Mouse (Mus musculus): ENCODE measurements around the gene Cpd. TPM values are rescaled to one million over a fixed set of nuclear protein-coding genes. Genes with fewer than 3 reads are reported as not detected.
"Not testable (repeated sequence)": the region's sequence is repeated elsewhere in the genome, so short reads cannot be mapped to it uniquely, and the experiment has no call there.

Gene Cpd
- total RNA-seq, 2 experiments from 2014 or later = 56.8 to 56.9 TPM

DNA sequence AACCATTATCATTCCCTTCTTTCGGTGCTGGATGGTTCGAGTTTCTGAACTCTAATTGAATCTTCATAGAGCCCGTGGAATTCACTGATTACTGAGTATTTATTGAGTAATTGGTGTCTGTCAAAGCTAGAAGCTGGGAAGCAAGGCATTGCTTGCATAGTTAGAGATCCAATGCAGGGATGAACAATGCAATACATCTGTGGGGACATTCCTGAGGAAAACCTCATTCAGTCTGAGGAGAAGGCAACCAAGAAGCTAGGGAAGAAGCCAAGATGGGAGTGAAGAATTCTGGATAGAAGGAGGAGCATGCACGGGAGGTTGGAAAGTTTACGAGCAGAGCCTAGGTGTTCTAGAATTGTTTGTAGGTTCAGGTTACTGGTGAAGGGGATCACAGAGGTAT lies 1.3 kb upstream of the Cpd start:
- DNase-seq = no peak
- intact Hi-C loops (cut with DNase I) = no loop called here

DNA sequence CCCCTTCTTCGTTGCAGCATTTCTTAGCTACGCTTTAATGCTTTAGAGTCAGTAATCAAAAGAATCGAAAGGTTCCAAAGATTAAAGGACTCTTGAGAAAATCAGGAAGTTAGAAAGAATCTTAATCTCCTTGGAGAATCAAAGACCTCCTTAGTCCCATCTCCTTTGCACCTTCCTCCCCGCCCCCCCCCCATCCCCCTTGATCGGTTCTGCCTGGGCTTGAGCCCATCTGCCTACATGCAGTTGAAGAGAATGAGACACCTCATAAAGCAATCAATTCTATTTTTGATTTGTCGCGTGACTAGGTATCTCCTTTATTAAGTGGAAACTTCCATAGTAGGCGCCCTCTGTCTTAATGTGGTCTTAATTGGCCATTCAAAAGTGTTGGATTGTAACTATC lies 536 bp upstream of the Cpd start:
- intact Hi-C loops (cut with DNase I) = no loop called here
- DNase-seq = no peak

DNA sequence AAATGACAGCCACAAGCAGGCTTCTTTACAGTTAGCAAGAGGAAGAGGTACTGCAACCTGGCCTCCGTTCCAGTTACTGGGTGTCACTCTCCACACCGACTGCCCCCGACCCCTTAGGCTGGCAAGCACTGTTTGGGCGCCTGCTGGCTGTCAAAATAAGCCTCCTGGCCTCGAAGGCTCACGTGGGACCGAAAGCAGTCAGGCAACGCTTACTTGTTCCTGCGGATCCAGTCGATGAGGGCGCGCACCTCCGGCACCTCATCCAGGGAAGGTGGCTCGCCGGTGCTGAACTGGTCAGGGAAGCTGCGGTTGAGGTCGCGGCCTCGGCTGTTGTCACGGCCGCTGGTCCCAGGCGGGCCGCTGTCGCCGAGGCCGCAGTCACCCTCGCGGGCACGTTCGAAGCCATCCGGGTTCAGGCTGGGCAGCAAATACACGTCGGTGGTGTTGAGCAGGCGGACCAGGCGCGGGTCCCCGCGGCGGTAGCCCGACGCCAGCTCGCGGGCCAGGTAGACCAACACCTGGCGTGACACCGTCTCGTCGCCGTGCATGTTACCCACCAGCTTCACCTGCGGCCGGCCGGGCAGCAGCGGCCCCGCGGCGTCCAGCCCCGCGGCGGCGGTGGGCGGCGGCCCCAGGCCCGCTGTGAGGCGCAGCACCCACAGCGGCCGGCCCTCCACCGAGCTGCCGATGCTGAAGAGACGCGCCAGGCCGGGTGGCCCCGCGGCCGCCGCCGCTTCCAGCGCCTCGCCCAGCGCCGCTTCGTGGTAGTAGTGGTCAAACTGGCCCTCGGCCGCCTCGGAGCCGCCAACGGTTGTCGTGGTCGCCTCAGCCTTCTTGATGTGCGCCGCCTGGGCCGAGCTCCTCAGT lies 574 bp downstream of the Cpd start:
- DNase-seq = peak; percentile 18
- intact Hi-C loops (cut with DNase I) = no loop called here

DNA sequence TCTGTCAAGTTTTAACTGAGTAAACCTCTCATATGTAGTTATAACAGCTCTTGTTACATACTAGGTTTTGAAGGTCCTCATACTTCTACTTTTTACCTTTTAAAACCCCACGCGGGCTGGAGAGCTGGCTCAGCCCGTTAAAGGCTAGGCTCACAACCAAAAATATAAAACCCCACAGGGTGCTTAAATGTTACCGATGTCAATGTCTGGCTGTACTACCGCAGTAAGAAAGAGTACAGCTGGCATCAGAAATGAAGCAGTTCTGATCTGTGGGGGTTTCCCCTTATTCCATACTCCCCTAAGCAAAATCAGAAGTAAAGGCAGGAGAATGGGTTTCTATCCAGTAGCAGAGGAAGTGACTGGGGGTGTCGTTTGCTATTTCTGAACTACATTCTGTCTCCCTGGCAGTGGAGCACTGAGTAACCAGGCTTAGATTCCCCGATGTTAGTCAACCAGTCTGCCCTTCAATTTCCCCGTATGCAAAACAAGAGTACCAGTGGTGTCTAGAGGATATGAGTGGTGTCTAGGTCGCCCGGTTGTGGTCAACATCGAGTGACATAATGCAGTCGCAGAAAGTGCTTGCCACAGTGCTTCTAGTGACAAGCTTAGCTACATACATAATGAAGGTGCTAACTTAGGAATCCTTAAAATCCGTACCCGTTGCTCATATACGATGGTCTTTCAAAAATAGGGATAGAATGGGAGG lies 1.4 kb downstream of the Cpd start:
- DNase-seq = no peak
- intact Hi-C loops (cut with DNase I) = no loop called here

DNA sequence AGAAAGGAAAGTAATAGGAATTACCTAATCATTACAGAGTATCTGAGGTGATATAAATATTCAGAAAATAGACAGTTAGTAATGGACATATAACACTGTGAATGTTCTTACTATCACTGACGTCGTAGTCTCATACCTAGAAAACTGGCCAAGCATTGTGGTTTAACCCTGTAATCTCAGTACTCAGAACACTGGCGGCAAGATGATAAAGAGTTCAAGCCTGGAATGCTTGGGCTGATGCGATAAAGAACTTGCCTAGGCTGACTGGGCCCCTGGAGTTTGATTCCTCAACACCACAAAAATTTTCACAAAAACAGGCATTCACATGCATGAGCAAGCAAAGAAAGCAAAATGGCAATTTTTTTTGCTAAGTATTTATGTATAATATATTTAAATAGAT lies 8.2 kb downstream of the Cpd start:
- no peak for DNase-seq
- intact Hi-C loops (cut with DNase I) = no loop called here

DNA sequence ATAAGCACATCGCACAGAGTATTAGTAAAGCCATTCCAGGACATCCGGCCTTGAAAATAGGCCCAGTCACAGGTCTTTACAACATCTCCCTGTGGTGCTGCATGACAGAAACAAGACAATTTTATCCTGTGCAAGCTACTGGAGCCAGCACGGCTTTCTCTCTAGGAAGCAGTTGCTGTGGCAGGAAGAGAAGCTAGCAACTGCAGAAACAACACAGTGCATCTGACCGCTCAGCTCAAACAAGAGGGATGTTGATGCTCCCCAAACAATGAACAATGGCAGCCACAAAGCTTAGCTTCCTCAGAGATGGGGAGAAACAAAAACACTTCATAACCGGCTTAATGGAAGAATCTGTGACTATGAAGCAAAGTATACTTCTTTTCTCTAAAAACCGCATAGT lies 10.5 kb downstream of the Cpd start:
- no peak for DNase-seq

DNA sequence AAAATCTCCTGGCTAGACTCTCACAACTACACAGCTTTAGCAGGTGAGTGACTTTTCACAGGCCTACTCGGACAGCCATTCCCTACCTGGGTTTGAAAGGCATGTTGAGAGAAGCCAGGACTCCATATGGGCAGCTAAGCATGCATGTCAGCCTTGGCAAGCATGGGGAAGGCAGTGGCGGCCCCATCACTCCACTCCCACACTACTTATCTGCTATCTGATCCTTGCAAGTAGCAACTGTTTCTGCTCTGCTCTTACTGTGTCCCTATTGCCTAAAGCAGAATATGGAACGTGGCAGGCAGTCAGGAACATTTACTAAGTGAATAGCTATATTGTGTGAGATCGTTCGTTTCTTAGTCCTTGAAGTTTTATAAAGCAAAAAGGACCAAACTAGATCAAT lies 10.9 kb downstream of the Cpd start:
- intact Hi-C loops (cut with DNase I) = no loop called here
- no peak for DNase-seq

More for the DNA sequence above, 10.5 kb downstream of the Cpd start:
- intact Hi-C loops (cut with DNase I) = no loop called here

DNA sequence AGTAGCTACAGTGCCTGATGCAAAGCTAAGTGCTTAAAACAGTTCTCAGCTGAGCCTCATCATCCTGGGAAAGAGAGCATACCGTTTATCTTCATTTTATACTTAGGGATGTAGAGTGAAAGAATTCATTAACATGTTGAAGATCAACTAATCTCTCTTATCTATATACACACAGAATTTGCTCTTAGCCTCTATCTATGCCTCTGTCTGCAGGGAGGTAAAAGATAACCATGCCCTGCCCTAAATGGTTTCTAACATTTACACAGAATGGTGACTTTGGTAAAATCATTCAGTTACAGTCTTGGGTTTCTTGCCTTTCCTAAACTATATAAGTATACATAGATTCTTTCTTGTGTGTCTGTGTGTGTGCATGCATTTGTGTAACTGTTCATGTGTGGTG lies 12.2 kb downstream of the Cpd start:
- intact Hi-C loops (cut with DNase I) = no loop called here

DNA sequence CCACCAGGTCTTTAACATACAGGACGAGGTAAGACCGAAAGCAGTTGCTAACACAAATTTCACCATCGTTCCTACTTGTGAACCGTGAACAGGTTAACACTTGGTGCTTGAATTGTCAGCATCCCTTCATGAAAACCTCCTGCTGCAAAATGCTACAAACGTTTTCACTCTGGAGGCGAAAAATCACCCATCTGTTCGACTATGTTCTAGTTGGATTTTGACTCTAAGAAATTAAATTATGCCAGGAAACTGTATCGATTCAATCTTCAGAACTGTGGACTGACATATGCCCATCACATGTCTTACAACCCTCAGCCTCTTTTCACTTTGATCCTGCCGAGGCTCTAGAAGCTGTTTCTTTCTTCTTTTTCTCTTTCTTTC lies 21.9 kb downstream of the Cpd start:
- DNase-seq = no peak
- intact Hi-C loops (cut with DNase I) = no loop called here

More for the DNA sequence above, 12.2 kb downstream of the Cpd start:
- no peak for DNase-seq

DNA sequence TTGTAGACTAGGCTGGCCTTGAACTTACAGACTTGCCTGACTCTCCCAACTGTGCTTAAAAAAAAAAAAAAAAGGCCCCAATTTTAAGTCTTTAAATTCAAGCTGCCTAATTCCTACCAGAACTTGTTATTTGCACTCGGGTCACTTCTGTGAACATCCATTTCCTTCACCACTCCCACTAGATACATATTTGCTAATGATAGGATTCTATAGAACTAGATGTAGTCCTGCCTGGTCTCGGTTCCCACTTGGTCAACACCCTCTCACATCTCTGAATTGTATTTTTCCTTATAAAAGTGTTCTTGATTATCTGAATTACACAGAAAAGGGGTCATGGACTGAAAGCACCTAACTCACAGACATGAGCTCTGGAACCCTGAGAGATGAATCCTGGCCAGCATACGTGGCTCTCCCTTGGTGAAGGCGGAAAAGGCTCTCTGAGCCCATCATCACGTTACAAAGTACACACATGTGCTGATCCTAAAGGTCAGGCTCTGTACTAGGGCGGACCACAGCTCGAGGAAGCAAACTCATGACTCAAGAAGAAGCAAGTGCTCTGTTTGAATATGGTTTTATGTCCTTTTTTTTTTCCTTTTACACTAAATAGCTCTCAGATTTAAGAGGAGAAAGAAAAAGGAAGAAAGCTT lies 22.5 kb downstream of the Cpd start:
- DNase-seq = no peak
- intact Hi-C loops (cut with DNase I) = no loop called here

DNA sequence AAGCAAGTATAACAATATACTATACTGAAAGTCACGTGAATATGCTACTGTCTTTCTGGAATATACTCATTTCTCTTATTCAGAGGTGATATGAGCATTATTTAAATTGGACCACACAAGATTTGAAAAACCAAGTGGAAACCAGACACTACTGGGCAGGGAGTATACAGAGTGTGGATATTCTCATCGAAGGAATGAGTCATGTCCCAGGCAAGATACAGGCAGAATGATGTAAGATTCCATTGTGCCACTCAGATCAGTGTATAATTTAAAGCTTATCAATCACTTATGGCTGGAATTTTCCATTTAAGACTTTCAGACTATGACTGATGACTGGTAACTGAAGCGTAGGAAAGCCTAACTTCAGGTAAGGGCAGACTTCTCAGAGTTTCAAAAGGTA lies 23.2 kb downstream of the Cpd start:
- no peak for DNase-seq
- intact Hi-C loops (cut with DNase I) = no loop called here

DNA sequence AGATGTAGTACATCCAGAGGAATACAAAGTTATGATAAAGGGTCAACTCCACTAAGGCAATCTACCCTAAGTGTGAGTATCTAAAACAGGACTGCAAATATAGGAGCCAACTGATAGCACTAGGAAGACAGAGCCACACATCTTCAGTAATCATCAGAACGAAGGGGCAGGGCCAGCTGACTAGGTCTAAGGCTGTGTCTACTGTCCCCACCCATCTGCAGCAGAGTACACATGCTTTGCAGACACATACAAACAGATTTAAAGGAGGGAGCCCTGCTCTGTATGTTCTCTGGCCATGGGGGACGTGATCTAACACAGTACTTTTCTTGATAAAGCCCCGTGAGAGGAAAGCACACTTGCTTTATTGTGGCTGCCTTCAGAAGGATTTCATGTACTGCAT lies 25.5 kb downstream of the Cpd start:
- no peak for DNase-seq
- intact Hi-C loops (cut with DNase I) = no loop called here

DNA sequence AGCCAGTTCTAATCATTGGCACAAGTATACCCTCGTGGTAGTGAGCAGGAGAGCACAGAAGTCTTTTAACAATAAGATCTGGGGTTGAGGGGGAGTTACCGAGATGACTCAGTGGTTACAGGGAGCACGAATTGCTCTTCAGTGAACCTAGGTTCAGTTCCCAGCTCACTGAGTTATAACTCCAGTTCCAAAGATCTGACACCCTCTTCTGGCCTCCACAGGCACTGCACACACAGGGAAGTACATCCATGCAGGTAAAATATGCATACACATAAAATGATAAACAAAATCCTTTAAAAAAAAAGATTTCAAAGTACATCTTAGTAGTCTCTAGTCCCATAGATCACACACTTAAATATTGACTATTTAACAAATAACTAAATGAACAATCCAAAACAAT lies 29.2 kb downstream of the Cpd start:
- no peak for DNase-seq

DNA sequence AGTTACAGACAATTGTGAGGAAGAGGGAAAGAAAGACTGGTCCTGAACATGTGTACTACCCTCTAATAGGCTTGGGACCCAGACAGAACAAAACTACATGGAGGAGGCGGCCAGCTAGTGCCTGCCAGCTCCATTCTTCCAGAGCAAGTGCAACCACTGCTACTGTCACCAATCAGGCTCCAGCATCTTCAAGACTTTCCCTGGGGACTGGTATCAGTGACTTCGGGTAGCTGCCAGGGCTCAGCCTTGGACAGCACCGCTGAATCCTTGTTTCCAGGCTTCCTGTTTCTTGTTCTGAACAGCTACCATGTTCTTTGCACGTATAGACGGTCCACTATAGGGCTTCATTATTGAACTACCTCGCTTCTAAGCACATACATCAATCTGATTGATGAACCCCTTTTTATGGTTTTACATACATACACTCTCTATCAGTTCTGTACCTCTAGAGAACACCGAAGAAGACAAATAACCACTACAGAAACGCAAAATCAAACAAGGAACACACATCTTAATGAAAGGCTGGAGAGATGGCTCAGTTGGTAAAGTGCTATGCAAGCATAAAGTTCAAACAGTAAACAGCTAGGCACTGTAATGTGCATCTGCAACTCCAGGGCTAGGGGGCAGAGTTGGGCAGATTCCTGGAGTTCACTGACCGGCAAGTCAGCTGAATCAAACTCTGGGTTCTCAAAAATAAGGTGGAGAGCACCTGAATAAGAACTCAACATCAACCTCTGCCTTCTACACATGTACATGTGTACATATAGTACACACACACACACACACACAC lies 35.9 kb downstream of the Cpd start:
- DNase-seq = no peak
- intact Hi-C loops (cut with DNase I) = no loop called here

More for the DNA sequence above, 29.2 kb downstream of the Cpd start:
- intact Hi-C loops (cut with DNase I) = no loop called here

DNA sequence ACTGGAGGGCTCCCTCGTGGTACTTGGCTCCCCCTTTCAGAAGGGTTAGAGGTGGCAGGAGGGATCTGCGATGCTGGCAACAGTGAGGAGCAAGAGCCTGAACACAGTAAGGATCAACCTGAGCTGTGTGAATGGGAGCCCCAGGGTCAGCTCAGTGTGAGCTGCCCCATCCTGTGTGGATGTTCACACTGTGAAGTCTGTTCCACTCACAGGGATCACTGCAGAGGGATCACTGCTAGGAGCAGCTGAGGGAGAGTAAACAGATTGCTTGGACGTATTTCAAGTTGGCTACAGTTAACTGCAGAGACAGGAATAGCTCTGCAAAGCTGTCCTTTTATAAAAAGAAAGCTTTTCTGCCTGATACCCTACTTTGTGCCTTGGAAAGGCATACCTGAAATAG lies 37.4 kb downstream of the Cpd start:
- intact Hi-C loops (cut with DNase I) = no loop called here
- DNase-seq = no peak

DNA sequence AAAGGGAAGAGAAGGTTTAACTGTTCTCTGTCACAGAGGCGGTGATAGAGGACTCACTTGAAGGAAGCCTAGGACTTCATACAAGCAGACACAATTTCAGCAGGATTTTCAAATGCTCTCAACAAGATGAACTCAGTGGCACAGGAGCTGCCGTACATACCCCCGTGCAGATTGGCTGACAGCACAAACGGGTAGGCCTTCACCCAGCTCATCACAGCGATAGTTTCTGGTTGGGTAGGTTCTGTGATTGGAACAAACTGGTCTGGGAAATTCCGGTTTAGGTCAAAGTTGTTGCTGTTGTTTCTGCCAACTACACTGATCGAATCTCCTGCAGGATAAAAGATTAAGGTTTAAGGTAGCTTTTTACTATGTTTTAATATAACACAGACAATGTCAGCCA lies 38.3 kb downstream of the Cpd start:
- intact Hi-C loops (cut with DNase I) = no loop called here

DNA sequence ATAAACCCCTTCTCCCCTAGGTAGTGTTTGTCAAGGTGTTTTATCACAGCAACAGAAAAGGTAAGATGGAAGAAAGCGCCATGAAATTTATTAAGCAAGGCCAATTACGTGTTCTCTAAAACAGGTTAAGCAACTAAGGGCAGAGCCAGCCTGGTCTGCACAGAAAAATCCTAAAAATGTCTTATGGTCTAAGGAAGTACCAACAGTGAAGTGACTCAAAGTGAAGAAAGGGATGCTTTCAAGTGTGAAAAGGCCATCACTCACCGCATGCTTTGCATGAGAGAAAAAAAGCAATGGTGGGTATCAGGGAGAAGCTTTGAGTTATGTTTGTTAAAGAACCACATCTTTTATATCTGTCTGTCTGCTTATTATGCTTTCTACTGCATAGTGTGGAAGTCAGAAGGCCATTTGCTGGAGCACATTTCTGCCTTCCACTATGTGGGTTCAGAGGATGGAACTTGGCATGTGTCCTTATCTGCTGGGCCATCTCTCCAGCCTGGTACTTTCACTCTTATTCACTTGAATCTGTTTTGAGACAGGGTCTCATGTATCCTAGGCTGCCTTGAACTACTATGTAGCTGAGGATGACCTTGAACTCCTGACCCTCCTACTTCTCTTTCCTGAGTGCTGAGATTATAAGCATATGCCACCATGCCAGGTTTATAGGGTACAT lies 39.7 kb downstream of the Cpd start:
- no peak for DNase-seq
- intact Hi-C loops (cut with DNase I) = no loop called here

More for the DNA sequence above, 38.3 kb downstream of the Cpd start:
- DNase-seq = no peak

DNA sequence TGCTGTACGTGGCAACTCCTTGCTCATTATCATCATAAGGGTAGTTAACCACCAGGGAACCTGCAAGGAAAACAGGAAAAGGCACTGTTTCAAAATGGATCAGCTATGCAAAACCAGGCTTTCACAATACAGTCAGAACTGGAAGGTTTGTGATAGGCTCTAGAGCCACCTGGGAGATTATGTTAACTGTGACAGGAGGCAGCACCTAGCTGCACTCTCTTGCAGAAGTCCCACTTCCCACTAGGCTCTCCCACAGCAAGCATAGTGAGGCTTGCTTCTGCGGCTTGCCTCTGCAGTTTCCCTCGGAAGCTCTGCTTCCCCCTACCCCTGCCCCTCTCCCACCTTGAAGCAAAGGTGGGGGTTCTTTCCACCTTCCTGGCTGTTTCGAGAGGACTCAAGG lies 40.8 kb downstream of the Cpd start:
- intact Hi-C loops (cut with DNase I) = no loop called here
- DNase-seq = no peak

DNA sequence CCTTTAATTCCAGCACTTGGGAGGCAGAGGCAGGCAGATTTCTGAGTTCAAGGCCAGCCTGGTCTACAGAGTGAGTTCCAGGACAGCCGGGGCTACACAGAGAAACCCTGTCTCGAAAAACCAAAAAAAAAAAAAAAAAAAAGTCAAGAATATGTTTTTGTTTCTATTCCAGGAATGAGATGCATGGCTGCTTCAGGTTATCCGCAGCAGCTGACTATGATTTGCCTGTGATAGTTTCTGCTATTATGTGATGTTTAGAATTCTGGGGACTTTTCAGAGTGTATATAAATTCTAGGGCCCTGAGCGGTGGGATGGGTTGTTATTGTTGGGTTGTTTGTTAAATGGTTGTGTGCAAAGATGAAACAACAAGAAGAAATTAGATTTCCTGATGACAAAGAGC lies 41.7 kb downstream of the Cpd start:
- intact Hi-C loops (cut with DNase I); DNase-seq: not testable (repeated sequence)

DNA sequence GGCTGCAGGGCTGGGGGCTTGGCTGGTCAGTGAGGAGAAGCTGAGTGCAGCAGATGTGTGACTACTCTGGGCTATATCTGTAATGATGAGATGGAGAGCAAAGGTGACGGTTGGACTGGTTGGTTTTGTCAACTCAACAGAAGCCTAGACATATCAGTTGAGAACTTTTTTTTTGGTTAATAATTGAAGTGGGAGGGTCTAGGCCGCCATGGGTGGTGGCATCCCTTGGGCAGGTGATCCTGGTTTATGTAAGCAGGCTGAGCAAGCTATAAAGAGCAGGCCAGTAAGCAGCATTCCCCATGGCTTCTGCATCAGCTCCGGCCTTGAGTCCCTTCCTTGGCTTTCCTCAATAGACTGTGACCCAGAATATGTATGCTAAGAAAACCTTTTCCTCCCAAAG lies 43.6 kb downstream of the Cpd start:
- DNase-seq = no peak
- intact Hi-C loops (cut with DNase I) = no loop called here
